Mouse (Mus musculus): ENCODE results near the gene St6galnac6. TPM values are rescaled to one million over a fixed set of nuclear protein-coding genes. Genes with fewer than 3 reads are reported as not detected.
A peak's percentile ranks its signal among the peaks of the same experiment; 100 is the strongest.

The St6galnac6 gene
- polyA plus RNA-seq, 1 experiment from 2014 or later, result 13.4 TPM

GRCm38 (mm10) chr2:32629276-32629976 is 29.9 kb downstream of the St6galnac6 start:
- ATAC-seq (peak; percentile 62), DNase-seq (ENCODE audit: low spot score) (peak; percentile 88)
- H3K27me3 ChIP-seq (replicated peaks; ENCODE audit: insufficient read depth, low read length), result no peaks in the 10 kb centered on the region
- no peaks in the 10 kb centered on the region for H3K36me3 ChIP-seq (ENCODE audit: insufficient read depth, low read length)
- H3K4me3 ChIP-seq (ENCODE audit: low read depth, low read length), result no peak overlapping the region
- WGBS, result 50% methylated on average over 9 of the region's 9 CpGs
- peak overlapping the region; percentile 43 for H3K27ac ChIP-seq (ENCODE audit: low read length)
- peaks cover 19% of the 10 kb centered on the region; the same call in 1 of the 2 replicates for H3K4me1 ChIP-seq (ENCODE audit: insufficient read depth, low read depth, low read length)
- H3K4me2 ChIP-seq (replicated peaks; ENCODE audit: low read depth, low read length), result no peak overlapping the region; the same call in 1 of the 2 replicates
- no peaks in the 10 kb centered on the region for H3K9me3 ChIP-seq (ENCODE audit: low read length)
- TF ChIP-seq EP300 (IDR thresholded peaks at IDR 0.05) (no peak), CTCF (IDR thresholded peaks at IDR 0.05) (peak; percentile 32)
- H3K9ac ChIP-seq (replicated peaks; ENCODE audit: low read depth), result no peak overlapping the region

- H3K4me3 ChIP-seq (ENCODE audit: low read depth, low read length), result no peak overlapping the region
- no peak for ATAC-seq
- no peak for TF ChIP-seq EP300 (IDR thresholded peaks at IDR 0.05)
- TF ChIP-seq CTCF (IDR thresholded peaks at IDR 0.05), result no peak
- no peaks in the 10 kb centered on the region for H3K27me3 ChIP-seq (replicated peaks; ENCODE audit: insufficient read depth, low read length)
- H3K36me3 ChIP-seq (ENCODE audit: insufficient read depth, low read length), result no peaks in the 10 kb centered on the region
- DNase-seq (ENCODE audit: low spot score), result no peak
- 83% methylated on average over 8 of the region's 9 CpGs for WGBS
- H3K4me1 ChIP-seq (ENCODE audit: insufficient read depth, low read depth, low read length), result peaks cover 17% of the 10 kb centered on the region; the same call in 1 of the 2 replicates
- no peak overlapping the region for H3K27ac ChIP-seq (ENCODE audit: low read length)
- H3K9ac ChIP-seq (replicated peaks; ENCODE audit: low read depth), result no peak overlapping the region
- no peak overlapping the region for H3K4me2 ChIP-seq (replicated peaks; ENCODE audit: low read depth, low read length)
- no peaks in the 10 kb centered on the region for H3K9me3 ChIP-seq (ENCODE audit: low read length)
Observed at GRCm38 (mm10) chr2:32630036-32630435, 30.5 kb downstream of the St6galnac6 start.

- no peaks in the 10 kb centered on the region for H3K27me3 ChIP-seq (replicated peaks; ENCODE audit: insufficient read depth, low read length)
- H3K36me3 ChIP-seq (ENCODE audit: insufficient read depth, low read length), result no peaks in the 10 kb centered on the region
- H3K9me3 ChIP-seq (ENCODE audit: low read length), result no peaks in the 10 kb centered on the region
- 80% methylated on average over 10 of the region's 10 CpGs for WGBS
- no peak for DNase-seq (ENCODE audit: low spot score)
- no peak overlapping the region for H3K4me3 ChIP-seq (ENCODE audit: low read depth, low read length)
- no peak for TF ChIP-seq CTCF (IDR thresholded peaks at IDR 0.05)
- TF ChIP-seq EP300 (IDR thresholded peaks at IDR 0.05), result no peak
- ATAC-seq, result no peak
- no peak overlapping the region for H3K27ac ChIP-seq (ENCODE audit: low read length)
- peaks cover 10% of the 10 kb centered on the region; the same call in 1 of the 2 replicates for H3K4me1 ChIP-seq (ENCODE audit: insufficient read depth, low read depth, low read length)
- H3K4me2 ChIP-seq (replicated peaks; ENCODE audit: low read depth, low read length), result no peak overlapping the region
- H3K9ac ChIP-seq (replicated peaks; ENCODE audit: low read depth), result no peak overlapping the region
Observed at GRCm38 (mm10) chr2:32631046-32631445, 31.5 kb downstream of the St6galnac6 start.

GRCm38 (mm10) chr2:32631737-32632394 is 32.4 kb downstream of the St6galnac6 start:
- peak; percentile 88 for DNase-seq (ENCODE audit: low spot score)
- Histone ChIP-seq H3K27ac (ENCODE audit: low read length) (peak overlapping the region; percentile 26; the same call in 1 of the 2 replicates), H3K36me3 (ENCODE audit: insufficient read depth, low read length) (no peaks in the 10 kb centered on the region), H3K9ac (replicated peaks; ENCODE audit: low read depth) (no peak overlapping the region), H3K27me3 (replicated peaks; ENCODE audit: insufficient read depth, low read length) (no peaks in the 10 kb centered on the region), H3K9me3 (ENCODE audit: low read length) (no peaks in the 10 kb centered on the region), H3K4me3 (ENCODE audit: low read depth, low read length) (no peak overlapping the region), H3K4me1 (ENCODE audit: insufficient read depth, low read depth, low read length) (peaks cover 10% of the 10 kb centered on the region; the same call in 1 of the 2 replicates), H3K4me2 (replicated peaks; ENCODE audit: low read depth, low read length) (no peak overlapping the region)
- 44% methylated on average over 7 of the region's 7 CpGs for WGBS
- TF ChIP-seq EP300 (IDR thresholded peaks at IDR 0.05), result no peak
- peak; percentile 97 for TF ChIP-seq CTCF (IDR thresholded peaks at IDR 0.05)
- ATAC-seq, result peak; percentile 46

- TF ChIP-seq CTCF (IDR thresholded peaks at IDR 0.05), result no peak
- peak; percentile 86 for TF ChIP-seq EP300 (IDR thresholded peaks at IDR 0.05)
- Histone ChIP-seq H3K4me1 (ENCODE audit: insufficient read depth, low read depth, low read length) (peaks cover 10% of the 10 kb centered on the region; the same call in 1 of the 2 replicates), H3K4me2 (replicated peaks; ENCODE audit: low read depth, low read length) (no peak overlapping the region), H3K27me3 (replicated peaks; ENCODE audit: insufficient read depth, low read length) (no peaks in the 10 kb centered on the region), H3K36me3 (ENCODE audit: insufficient read depth, low read length) (no peaks in the 10 kb centered on the region), H3K9me3 (ENCODE audit: low read length) (no peaks in the 10 kb centered on the region), H3K27ac (ENCODE audit: low read length) (peak overlapping the region; percentile 68), H3K4me3 (ENCODE audit: low read depth, low read length) (no peak overlapping the region), H3K9ac (replicated peaks; ENCODE audit: low read depth) (no peak overlapping the region)
- WGBS, result 52% methylated on average over 5 of the region's 5 CpGs
- DNase-seq (ENCODE audit: low spot score), result peak; percentile 67
- ATAC-seq, result peak; percentile 32
Observed at GRCm38 (mm10) chr2:32633660-32634059, 34.2 kb downstream of the St6galnac6 start.

GRCm38 (mm10) chr2:32634277-32635105 is 35.0 kb downstream of the St6galnac6 start:
- ATAC-seq, result no peak

More at GRCm38 (mm10) chr2:32634277-32635105, 35.0 kb downstream of the St6galnac6 start:
- Histone ChIP-seq H3K36me3 (ENCODE audit: insufficient read depth, low read length) (no peaks in the 10 kb centered on the region), H3K9ac (replicated peaks; ENCODE audit: low read depth) (no peak overlapping the region), H3K4me1 (ENCODE audit: insufficient read depth, low read depth, low read length) (0 out of 2 replicates have a peak, but pooled peaks cover 6% of the 10 kb centered on the region), H3K9me3 (ENCODE audit: low read length) (no peaks in the 10 kb centered on the region), H3K27me3 (replicated peaks; ENCODE audit: insufficient read depth, low read length) (no peaks in the 10 kb centered on the region), H3K27ac (ENCODE audit: low read length) (peak overlapping the region; percentile 68), H3K4me2 (replicated peaks; ENCODE audit: low read depth, low read length) (no peak overlapping the region), H3K4me3 (ENCODE audit: low read depth, low read length) (no peak overlapping the region)
- TF ChIP-seq EP300 (IDR thresholded peaks at IDR 0.05) (no peak), CTCF (IDR thresholded peaks at IDR 0.05) (no peak)
- DNase-seq (ENCODE audit: low spot score), result no peak
- WGBS, result 79% methylated on average over 10 of the region's 10 CpGs

All from lung, postnatal 0 days (tissue).